Mouse (Mus musculus) adipocyte (in vitro differentiated cells): ENCODE measurements at regions not wholly inside any gene's neighbourhood (a gene's known extent, or its start where the extent isn't known, plus 50 kb on each side); places are given as distances from the start of the nearest gene placed in this dataset.
"Not testable (repeated sequence)": the region's sequence is repeated elsewhere in the genome, so short reads cannot be mapped to it uniquely, and the experiment has no call there.

ENCODE experiments used
- DNase-seq: peaks from one replicate; pipeline ENCODE4 v3.0.0-alpha.2; 2016; ENCODE audit warnings: low spot score

DNA sequence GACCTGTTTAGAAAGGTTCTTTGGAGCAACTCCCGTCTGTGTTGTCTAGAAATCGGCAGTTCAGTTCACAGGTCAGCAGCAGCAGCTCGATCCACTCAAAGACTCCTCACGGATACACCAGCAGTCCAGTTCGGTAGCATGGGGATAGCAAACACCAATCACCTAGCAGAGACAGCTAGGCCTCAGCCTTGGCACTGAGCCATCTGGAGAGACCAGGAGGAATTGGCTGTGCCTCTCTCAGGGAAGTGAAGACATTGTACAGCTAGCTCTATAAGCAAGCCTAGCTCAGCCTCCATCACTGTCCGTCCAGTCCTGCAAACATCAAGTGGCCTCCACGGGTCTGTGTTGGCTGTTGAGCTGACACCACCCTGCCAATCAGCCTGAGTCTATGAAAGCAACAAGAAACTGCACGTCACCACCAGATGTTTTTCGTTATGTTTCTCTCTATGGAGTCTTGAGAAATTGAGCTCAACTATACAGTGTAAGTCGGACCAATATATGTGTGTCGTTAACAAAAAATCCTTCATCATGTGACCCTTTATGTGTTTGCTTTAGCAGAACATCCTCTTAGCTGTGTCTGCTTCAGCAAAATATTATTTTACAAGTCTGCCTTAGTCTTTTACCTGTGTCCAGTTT, 209.3 kb downstream of the Plxna1 start:
- DNase-seq, result no peak

DNA sequence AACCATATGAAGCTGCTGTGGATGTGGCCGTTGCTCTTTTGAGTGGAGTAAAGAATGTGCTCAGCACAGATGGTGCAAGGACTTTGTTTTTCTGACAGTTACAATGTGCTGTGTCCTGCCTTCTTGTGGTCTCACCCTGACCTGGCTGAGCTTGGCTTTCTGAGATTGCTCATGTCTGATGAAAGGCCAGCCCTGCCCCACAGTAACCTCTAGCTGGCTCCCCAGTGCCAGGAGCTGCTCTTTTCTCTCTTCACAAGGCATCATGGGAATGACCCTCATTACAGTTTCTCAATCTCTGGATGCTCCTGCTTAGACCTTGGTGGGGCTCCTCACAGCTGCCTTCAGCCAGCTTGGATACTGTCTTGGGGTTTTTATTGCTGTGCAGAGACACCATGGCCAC, 204.9 kb downstream of the Plxna1 start:
- DNase-seq, result peak; percentile 81

DNA sequence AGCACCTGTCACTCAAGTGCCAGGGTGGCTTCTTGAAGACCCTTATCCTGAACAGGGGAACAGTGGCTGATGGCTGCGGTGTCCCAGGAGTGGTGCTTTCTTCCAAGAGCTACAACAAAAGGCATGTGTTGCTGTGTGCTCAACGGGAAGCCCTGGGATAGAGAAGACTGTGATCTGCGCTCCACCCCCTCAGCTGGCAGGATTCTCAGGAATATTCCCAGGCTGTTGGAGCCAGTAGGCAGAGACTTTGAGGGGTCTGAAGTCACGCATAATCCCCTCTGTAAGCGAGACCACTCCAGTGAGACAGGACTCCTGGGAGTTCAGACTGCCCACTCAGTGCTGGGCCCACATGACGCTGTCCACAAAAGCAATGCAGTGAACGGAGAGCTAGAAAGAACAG, 202.4 kb downstream of the Plxna1 start:
- DNase-seq, result no peak

DNA sequence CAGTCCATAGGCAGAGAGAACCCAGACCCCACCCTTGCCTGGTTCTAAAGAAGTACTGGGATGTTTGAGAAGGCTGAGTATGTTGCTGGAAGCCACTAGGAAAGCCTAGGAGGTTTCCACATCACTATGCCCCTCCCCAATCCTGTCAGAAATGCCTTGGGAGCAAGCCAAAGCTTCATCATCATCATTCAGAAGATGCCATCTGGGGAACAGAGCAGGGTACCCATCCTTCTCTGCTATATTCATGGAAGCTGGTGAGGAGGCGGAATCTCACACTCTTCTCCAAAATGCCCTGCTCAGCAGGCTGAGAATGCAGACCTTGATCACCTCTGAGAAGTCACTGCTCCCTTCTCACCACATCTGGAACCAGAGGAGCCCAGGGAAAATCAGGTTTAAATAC, 200.7 kb downstream of the Plxna1 start:
- no peak for DNase-seq

DNA sequence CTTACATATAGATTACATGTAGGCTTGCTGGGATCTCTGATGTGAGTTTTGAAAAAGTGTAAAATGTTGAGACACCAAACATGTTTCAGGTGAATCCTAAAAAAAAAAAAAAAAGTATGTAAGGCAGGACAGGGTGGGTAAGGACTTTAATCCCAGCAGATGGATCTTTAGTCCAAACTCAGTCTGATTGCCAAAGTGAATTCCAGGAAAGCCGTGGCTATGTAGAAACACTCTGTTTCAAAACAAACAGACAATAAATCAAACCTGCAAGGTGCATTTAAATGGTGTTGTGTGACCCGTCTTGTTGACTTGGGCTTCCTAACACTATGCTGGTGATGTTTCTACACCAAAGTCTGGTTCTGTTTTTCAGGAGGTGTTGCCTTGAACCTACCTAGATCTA, 192.9 kb downstream of the Plxna1 start:
- DNase-seq, result no peak

DNA sequence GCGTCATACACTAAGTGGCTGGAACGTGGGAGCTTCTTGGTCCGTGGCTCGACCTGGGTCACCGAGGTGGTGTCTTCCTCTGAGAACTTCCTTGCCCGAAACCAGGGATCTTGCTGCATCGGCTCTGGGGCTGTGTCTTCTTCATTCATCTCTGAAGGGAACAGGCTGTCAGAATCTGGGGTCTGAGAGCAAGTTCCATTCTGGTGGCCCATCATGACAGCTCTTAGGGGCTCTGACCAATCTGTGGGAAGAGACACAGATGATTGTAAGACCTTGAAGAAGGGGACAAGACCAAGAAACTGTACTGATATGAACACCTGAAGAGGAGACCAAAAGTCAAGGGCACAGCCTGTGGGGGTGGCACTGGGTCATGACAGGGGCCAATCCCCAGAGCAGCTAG, 177.5 kb downstream of the Plxna1 start:
- DNase-seq, result not testable (repeated sequence)

DNA sequence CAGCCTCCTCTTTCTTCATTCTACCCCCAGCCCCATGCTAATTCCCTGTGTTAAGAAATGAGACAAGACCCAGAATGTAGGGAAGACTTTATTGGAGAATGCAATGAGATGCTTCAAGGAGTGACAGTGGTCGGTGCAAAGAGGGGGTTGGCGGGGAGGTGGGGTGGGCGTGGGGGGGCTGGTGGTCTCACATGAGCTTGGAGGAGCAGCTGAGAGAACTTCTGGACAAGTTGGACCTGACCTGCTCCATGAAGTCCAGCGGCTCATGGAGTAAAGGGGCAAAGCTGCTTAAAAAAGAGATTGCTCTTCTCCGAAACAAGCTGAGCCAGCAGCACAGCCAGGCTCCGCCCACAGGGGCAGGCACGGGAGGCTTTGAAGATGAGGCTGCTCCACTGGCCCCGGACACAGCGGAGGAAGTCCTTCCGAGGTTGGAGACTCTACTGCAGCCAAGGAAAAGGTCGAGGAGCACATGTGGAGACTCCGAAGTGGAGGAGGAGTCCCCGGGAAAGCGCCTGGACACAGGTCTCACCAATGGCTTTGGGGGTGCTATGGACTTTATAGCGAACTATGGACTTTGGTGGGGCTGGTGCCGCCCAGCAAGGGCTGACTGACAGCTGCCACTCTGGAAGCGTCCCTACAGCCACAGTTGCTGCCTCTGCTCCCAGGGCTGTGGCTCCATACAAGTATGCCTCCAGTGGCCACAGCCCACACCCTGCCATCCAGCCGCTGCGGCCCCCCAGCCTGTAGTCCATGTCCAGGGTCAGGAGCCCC, 161.7 kb downstream of the Plxna1 start:
- not testable (repeated sequence) for DNase-seq

DNA sequence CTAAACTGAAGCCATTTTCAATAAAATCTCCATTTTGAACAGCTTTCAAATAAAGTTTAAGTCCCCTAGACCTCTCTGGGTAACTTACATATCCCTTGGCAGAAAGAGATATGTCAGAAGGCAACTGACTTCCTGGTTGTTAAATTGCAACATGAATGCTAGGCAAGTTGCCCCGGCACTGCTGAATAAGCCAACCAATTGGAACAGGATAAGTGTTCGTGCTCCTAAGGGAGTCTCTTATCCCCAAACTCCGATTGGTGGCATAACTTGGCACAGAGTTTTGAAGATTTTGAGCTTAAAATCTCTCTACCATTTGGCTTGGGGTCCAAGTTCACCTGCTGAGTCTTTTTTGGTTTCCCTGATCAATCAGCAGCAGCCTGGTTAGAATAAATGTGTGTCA, 147.4 kb downstream of the Plxna1 start:
- peak; percentile 88 for DNase-seq

DNA sequence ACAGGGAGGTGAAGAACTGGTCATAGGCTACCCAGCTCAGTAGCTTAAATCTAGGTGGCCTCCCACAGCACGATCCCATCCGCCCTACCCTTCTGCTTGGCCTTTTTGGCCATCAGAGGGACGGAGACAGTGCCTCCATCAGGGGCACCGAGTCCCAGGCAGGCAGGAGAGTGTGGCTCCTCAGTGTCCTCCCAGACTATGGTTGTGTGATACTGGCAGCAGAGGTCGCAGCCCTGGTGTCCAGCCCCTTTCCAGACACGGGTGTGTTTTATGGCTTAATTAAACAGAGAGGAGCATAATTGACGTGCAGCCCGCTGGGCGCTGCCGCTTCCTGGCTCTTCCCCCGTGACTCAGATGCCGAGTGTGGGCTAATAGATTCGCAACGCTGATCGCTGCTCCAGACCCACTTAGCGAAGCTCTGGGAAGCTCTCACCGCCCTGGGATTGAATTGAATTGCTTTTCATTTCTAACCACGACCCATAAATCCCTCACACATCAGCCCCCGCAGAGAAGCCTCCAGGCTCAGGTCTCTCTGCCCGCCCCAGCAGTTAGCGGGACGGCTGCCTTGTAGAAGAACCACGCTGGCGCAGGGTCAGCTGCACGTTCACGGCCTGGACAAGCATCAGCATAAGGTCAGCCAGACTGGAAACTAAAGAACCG, 126.9 kb downstream of the Plxna1 start:
- DNase-seq, result no peak

DNA sequence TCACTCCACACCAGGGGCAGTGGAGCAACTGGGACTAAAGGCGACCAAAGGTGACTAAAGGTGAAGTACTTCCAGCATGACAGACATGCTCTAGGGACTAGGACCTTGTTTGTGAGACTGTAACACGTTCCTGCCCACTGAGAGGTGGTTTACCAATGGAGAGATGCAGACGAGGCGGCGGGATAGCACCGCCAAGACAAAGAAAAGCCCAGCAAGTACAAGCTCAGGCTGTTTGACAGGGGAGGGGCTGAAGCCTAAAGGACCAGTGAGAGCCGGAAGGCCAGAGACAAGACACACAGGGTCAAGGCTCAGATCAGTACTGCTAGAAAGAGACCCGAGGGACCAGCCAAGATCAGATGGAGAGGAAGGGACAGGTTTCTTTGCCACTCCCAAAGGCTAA, 126.2 kb downstream of the Plxna1 start:
- no peak for DNase-seq

DNA sequence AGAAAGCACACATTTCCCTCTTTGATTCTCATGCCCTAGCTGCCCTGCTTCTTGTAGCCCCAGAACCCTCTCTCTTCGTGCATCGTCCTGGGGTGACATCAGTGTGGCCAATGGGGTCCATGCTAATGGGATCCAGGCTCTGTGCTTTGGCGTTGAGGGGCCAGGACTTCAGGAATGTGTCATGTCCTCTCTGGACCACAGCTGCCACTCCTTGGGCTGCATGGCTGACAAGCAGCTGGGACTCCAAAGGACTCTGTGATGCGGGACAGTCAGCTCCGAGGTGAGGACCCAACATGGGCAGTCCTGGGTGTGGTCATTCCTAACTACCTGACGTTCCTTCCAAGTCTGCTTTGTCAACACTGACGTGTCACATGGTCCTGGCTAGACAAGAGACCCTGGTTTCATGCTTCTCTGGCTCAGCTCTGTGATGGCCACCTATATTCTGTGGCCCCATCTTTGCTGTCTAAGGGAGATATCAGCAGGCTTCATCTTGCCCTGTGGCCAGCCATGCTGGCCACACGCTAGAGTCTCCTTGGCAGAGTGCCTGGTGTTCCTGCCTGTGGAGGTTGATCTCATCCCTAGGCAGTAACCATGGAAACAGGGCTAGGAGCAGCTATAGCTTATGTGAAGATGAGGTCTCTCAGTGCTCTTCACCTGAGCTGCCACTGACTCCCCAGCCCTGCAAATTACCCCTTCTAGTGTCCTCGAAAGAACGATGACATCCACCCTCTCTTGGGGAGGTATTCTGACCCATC, 125.4 kb downstream of the Plxna1 start:
- DNase-seq, result peak; percentile 56

DNA sequence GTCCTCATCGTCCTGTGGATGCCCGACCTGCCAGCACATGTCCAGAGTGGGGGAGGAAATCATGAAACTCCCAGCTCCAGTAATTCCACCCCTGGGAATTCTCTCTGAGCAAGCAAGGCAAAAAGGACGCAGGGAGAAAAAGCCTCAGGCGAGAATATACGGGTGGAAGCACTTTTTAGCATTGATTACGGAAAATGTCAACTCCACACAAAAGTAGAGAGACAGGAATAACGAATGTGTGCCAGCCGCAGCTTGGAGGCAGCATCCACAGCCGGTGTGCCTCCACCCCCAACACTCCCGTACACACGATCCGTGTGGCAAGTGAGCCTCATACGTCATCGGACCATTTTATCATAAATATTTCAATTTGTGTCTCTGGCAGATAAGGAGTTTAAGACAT, 123.5 kb downstream of the Plxna1 start:
- peak; percentile 33 for DNase-seq

DNA sequence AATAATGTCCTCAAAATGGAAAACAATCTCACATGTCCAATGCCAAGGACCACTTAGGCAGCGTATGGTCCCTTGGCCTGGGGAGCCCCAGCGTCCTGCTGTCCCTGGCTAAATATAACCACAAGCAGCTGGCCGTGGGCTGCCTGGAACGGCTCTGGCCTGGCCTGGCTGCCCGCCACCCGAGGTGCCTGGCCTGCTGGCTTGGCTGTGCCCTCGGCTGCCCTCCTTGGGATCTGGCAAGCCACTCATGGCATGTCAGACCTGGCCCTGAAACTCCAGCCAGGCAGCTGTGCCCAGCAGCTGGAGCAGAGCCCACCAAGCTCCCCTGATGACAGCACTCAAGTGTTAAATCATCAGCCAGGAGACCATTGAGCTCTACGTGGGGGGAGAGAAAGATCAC, 122.9 kb downstream of the Plxna1 start:
- peak; percentile 88 for DNase-seq

DNA sequence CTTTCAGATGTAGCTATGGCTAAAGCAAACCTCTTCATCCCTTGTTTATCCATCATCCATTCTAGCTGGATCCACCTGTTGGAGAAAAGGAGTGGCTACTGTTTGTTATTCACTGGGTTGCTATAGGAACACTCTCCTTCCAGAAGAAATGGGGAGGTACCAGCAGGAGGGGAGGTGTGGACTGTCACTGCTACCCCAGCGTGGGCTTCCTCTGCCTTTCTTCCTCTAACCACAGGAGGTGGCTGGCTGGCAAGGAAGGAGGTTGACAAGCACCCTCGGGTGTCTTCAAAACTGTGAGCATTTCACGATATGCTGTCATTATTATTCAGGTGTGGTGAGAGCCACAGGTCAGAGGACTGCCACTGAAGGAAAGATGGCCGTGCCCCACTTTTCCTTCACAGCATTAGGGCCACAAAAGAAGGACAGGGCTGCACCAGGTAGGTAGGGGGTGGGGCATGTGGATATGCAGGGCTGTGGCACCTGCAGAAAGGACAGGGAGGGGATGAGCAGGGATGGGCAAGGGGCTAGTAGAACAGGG, 122.2 kb downstream of the Plxna1 start:
- no peak for DNase-seq

DNA sequence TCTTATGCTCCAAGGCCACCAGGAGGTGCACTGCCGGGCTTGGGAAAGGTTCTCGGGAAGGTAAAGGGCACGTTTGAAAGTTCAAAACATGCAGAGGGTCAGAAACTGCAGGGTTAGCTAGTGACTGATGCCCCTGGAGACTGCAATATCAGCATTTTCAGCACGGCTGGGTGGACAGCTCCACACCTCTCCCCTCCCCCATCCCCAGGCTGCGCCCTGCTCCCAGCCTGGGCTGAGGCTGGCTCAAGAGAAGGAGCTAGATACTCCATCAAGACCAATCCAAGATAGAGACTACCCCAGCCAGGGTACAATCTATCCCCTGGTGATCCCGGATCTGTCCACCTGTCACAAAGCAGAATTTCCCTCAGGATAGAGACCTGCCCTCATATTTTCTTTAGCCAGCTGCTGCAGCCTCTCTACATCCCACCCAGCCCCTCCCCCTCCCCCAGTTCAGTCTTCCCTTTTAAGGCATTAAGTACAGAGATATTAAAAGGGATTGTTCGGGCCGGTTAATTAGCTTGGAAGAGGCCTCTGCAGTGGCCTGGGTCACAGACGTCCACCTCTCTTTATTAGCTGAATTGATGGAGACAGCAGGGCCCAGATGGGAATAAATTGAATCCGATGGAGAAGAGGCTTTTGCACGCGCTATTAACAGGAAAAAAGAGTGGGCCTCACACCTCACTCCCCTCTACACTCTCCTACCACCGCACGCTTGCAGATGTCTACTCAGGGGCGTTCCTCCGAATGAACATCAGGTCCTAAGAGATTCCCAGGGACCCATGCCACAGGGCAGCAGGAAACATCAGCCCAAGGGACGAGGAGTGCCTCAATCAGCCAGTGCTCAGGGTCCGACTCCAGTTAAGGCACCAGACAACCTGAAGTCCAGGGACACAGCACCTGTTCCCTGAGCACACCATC, 119.8 kb downstream of the Plxna1 start:
- DNase-seq, result peak; percentile 58

DNA sequence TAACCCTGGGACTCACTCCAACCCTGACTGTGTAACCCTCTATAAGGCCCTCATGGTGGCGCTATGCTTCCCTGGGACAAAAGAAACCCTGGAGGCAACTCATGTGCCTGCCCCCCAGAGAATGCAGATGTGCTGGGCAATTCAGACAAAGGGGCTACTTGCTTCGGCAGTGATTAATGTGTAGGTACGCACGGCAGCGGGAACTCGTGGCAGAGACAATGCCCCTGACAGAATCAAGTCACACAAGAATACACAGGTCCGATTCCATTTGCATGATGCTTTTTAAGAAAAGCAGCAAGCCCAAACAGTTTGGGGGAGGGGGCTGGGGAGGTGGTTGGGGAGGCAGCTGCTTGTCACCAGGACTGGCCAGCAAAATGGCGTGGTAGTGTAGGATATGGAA, 116.9 kb downstream of the Plxna1 start:
- no peak for DNase-seq

DNA sequence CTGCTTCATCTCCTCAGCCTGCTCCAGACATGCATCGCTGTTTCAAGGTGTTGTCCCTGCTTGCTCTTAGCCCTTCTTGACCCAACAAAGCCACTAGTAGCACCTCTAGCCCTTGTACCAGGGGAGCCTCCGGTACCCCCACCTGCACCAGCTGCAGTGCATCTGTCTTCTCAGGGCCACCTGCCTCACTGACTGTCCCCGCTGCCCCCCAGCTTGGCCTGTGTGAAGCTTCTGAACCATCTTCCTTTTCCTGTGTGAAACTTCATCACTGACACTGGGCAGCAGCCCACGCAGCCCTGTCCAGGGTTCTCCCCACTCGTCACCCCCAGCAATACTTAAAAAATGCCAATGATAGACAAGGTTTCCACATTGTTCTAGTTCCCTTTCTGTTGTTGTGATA, 116.2 kb downstream of the Plxna1 start:
- no peak for DNase-seq

DNA sequence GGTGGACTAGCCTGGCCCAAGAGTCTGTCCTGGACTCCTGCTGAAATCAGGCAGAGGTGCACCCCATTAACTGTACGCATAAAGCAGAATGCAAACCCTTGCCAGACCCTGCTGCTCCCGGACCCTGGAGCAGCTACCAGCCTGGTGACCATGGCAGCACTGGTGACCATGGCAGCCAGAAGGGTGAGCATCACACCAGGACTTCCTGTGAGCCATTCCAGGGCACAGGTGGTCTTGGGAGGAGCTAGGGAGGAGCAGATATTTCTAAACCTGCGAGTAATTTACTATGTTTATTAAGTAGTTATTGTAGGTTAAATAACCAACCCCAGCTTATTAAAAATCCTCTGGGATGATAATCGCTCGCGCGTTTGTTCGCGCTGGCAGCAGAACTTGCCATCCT, 113.8 kb downstream of the Plxna1 start:
- no peak for DNase-seq

DNA sequence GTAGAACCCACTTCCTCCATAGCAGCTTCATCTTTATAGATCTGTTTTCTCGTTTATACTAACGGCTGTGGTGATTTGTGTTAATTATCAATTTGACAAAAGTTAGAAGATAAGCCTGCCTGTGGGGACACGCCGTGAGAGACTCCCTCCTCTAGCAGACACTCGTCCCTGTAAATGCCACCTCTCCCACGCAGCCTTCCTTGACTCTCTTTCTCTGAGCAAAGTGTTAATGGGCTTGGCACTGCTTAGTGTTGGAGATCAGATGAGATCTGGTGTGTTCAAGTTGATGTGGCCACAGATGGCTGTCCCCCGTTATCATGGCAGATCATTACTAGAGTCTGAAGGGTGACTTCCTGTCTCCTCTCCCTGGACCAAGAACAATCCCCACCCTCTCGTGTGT, 113.1 kb downstream of the Plxna1 start:
- DNase-seq, result no peak

DNA sequence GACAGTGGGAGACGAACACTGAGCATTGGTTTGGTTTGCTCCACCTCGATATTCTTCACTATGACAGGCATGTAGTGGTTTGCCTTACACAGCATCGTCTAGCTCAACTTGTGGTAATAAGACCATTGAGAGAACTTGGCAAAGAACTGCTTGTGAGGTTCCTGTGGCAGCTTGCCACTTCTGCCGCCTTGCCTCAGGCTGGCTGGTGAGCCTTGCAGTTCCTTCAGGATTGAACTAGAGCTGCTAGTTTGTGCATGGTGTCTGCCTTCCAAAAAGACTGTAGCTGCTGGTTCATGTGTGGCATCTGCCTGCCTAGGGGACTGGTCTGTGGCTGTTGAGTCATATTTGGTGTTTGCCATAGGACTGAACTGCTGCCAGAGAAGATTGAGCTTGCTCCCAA, 110.8 kb downstream of the Plxna1 start:
- DNase-seq, result peak; percentile 39

DNA sequence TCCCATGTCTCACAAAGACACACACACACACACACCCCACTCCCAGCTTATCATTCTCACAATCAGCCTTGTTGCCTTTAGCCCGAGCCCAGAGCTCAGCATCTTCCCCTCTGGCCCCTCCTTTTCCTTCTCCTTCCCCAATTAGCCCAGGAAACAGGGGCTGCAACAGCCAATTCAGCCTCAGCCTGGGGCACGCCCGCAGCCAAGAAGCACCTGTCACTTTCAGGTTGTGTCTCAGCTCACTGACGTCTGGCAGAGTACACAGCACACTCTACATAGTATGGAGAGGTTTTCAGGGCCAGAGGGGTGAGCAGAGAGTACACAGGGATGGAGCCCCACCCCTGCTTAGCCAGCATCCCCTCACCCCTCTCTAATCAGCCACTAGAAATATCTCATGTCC, 106.4 kb downstream of the Plxna1 start:
- no peak for DNase-seq
